Mouse (Mus musculus) heart, embryonic 16.5 days (tissue): ENCODE results near the gene Pmel. TPM values are rescaled to one million over a fixed set of nuclear protein-coding genes. Genes with fewer than 3 reads are reported as not detected.

Experiments
- polyA plus RNA-seq: library from polyadenylated mRNA; unstranded; fragments of >200 nt; fragmentation: Nextera tagmentation; extraction: Ambion mirVana; gene quantifications from 2 replicates; pipeline ENCODE4 v1.2.1, GENCODE M21; 2015

The Pmel gene
- polyA plus RNA-seq, 1 experiment from 2014 or later = 1.7 TPM

Other genes with a start within 250 kb of the Pmel start
- 54.9 and 57.5 TPM in 2 replicates for gene Smarcc2, start 244.9 kb upstream of the Pmel start, polyA plus RNA-seq
- 945 and 1,125 TPM in 2 replicates for gene Myl6, start 210.1 kb upstream of the Pmel start, polyA plus RNA-seq
- 4.2 and 4.4 TPM in 2 replicates for gene Myl6b, start 205.5 kb upstream of the Pmel start, polyA plus RNA-seq
- 22.5 and 25.7 TPM in 2 replicates for gene Esyt1, start 178.3 kb upstream of the Pmel start, polyA plus RNA-seq
- 8.4 and 9.5 TPM in 2 replicates for gene Zc3h10, start 156.4 kb upstream of the Pmel start, polyA plus RNA-seq
- gene Rpl41, start 154.9 kb upstream of the Pmel start, polyA plus RNA-seq = 1,776 and 2,205 TPM in 2 replicates
- gene Pa2g4, start 138.2 kb upstream of the Pmel start, polyA plus RNA-seq = 125 and 150 TPM in 2 replicates
- gene Erbb3, start 114.5 kb upstream of the Pmel start, polyA plus RNA-seq = 3.9 and 5.4 TPM in 2 replicates
- gene Rps26, start 77.4 kb upstream of the Pmel start, polyA plus RNA-seq = 316 and 332 TPM in 2 replicates
- 1.1 and 1.5 TPM in 2 replicates for gene Ikzf4, start 58.2 kb upstream of the Pmel start, polyA plus RNA-seq
- 15.0 and 15.3 TPM in 2 replicates for gene Suox, start 30.1 kb upstream of the Pmel start, polyA plus RNA-seq
- gene Rab5b, start 7.9 kb upstream of the Pmel start, polyA plus RNA-seq = 69.8 and 73.5 TPM in 2 replicates
- gene Cdk2, start 836 bp downstream of the Pmel start, polyA plus RNA-seq = 90.7 and 93.6 TPM in 2 replicates
- gene Dgka, start 40.7 kb downstream of the Pmel start, polyA plus RNA-seq = 9.5 and 12.3 TPM in 2 replicates
- gene Pym1, start 43.7 kb downstream of the Pmel start, polyA plus RNA-seq = 18.5 and 20.3 TPM in 2 replicates
- 1.3 and 2.4 TPM in 2 replicates for gene Mmp19, start 86.7 kb downstream of the Pmel start, polyA plus RNA-seq
- 40.3 and 42.2 TPM in 2 replicates for gene Dnajc14, start 99.9 kb downstream of the Pmel start, polyA plus RNA-seq
- gene Tmem198b, start 100.2 kb downstream of the Pmel start, polyA plus RNA-seq = 16.2 and 18.1 TPM in 2 replicates
- gene Sarnp, start 113.1 kb downstream of the Pmel start, polyA plus RNA-seq = 154 and 169 TPM in 2 replicates
- gene Ormdl2, start 117.5 kb downstream of the Pmel start, polyA plus RNA-seq = 41.4 and 43.0 TPM in 2 replicates
- 1.7 and 2.0 TPM in 2 replicates for gene Gdf11, start 187.5 kb downstream of the Pmel start, polyA plus RNA-seq
- 402 and 430 TPM in 2 replicates for gene Cd63, start 196.8 kb downstream of the Pmel start, polyA plus RNA-seq
- gene Rdh5, start 218.7 kb downstream of the Pmel start, polyA plus RNA-seq = 13.0 and 14.6 TPM in 2 replicates
- gene Bloc1s1, start 219.8 kb downstream of the Pmel start, polyA plus RNA-seq = 224 and 225 TPM in 2 replicates
- 10.3 and 11.9 TPM in 2 replicates for gene Itga7, start 229.6 kb downstream of the Pmel start, polyA plus RNA-seq